Mouse (Mus musculus): Measurements from ENCODE around the gene Gprc5a.

The Gprc5a gene

DNA sequence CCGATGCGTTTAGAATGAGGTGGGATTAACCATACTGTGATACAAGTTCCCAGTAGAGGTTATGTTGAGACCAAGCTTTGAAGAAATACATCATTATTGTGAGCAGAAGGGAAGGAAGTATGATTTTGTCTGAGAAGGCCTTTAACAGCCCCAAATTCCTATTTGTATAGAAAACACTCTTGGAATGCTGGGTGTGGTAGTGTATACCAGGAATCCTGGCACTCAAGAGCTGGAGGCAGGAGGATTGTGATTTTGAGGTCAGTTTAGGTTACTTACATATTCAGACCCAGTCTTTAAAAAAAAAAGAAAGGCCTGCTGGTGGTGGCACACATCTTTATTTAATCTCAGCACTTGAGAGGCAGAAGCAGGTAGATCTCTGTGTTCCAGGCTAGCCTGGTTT is 4.9 kb downstream of the Gprc5a start:
- DNase-seq (ENCODE audit: low spot score in 2 of 2): no peak

- no peak for DNase-seq (ENCODE audit: low spot score in 2 of 2)
These were observed 9.0 kb downstream of the Gprc5a start for GRCm38 (mm10) chr6:135074405-135074947.

DNA sequence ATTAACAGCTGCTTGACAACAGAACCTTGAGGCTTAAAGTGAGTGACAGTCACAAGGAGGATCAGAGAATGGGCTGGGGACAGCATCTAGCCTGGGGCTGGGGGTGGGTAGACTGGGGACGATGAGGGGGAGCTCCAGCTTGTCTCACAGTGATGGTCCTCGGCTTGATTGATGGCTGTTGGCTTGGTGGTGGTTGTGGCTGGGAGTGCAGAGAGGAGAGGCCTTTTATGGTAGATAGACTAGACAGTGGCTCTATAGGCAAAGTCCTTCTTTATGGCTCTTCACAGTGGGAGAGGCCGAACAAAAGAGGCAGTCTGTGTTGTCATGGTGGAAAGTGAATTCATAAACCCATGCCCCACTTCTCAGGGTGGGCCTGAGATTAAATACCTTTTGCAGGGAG is 10.8 kb downstream of the Gprc5a start:
- no peak for DNase-seq (ENCODE audit: low spot score in 2 of 2)

DNA sequence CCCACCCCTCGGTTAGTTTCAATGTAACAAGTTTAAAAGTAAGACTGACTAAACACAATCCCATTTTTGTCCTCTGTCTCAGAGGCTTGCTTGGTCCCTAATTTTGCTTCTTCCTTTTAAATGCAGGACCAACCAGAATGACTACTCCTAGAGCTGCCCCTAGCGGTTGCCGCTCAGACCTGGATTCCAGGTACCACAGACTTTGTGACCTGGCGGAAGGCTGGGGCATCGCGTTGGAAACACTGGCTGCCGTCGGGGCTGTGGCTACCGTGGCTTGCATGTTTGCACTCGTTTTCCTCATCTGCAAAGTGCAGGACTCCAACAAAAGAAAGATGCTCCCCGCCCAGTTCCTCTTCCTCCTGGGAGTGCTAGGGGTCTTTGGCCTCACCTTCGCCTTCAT is 13.0 kb downstream of the Gprc5a start:
- no peak for DNase-seq (ENCODE audit: low spot score in 2 of 2)

DNA sequence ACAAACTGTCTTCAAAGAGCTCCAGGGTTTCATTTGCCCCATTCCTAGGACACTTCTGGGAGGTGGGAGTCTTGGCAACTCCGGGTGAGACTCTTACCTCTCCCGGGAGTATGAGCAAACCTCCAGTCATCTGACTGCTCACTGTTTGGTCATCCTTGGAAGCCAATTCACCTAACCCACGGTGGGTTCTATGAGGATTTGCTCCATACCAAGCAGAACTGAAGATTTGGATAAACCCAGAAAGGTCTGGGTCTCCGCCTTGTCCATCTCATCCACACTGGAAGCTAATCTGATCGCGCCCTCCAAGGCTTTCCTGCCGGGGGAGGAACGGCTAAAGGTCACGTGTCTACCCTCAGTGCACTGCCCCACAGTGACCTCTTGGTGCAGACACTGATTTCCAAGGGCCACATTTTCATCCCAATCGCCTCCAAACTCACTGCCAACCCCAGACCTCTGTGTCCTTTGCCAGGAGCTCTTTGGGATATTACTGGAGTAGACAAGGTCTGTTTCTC is 18.6 kb downstream of the Gprc5a start:
- DNase-seq (ENCODE audit: low spot score in 2 of 2): no peak

DNA sequence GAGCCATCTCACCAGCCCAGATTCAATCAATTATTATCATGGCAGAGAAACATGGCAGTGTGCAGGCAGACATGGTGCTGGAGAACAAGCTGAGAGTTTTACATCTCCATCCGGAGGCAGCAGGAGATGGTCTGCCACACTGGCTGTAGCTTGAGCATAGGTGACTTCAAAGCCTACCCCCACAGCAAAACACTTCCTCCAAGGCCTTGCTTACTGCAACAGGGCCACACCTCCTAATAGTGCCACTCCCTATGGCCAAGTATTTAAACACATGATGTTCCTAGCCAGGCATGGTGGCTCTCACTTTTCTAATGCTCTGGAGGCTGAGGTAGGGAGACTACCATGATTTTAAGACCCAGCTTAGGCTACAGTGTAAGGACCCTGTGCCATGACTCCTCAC is 20.3 kb downstream of the Gprc5a start:
- DNase-seq (ENCODE audit: low spot score in 2 of 2): no peak

DNA sequence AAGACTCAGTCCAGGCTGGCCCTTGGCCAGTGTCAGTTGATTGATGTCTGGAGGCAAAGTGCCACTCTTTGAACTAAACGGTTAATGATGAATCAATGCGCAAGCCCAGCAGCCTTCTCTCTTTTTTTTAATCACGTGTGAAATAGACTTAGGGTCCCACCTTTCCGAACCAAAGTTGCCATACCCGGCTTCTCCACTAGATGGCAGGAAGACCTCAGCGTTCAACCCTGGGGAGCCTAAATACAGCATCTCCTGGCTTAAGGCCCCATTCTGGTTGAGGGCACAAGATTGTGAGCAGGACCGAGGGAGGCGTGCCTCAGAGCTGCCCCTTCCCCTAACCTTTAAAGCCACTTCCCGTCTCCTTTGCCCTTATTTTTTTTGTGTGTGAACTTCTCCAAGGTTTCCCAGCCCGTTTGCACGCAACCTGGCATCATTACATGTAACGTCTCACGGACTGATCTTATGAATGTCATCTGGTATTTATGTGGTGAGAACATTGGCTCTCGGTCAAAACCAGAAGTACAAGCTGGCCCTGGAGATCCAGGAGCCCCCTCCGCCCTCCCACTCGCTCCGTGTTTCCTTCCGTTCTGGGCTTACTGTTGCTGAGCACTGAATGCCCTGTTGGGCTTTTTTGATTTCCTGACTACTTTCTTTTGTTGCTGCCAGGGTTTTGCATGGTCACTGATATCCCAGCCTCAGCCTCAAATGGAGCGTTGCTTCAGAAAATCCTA is 22.4 kb downstream of the Gprc5a start:
- DNase-seq (ENCODE audit: low spot score in 2 of 2): peak; percentile 80 to 85

GRCm38 (mm10) chr6:135089786-135090185 is 24.3 kb downstream of the Gprc5a start:
- peak; percentile 19 to 36 for DNase-seq (ENCODE audit: low spot score in 2 of 2)

GRCm38 (mm10) chr6:135090661-135091060 is 25.2 kb downstream of the Gprc5a start:
- DNase-seq (ENCODE audit: low spot score in 2 of 2): no peak

DNA sequence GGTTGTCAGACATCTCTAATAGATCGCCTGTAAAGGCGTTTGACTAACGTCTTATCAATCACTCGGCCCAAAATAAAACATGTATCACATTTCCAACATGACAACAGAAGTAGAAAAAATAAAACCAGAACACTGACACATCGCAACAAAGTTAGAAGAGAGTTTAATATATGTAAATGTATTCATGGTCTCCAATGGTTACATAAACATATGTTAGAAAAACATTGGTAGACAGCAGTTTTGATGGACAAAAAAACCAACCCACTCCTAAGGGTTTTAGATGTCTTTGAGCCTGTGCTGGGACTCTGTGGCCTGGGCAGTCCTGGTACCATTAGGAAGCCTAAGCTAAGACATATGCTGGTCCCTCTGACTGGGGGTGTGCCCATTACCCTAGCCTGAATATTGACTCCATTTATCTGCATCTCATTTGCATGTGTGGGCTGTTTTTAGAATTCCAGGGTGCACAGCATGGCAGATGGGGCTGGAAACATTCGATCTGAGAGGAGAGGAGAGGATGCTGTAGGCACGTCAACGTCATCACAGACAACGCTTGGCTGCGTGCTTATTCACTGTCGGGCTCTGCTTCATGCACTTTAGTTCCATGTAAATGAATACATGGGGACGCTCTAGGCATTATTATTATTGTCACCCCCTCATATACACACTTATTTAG is 27.5 kb downstream of the Gprc5a start:
- peak; percentile 19 to 35 for DNase-seq (ENCODE audit: low spot score in 2 of 2)

DNA sequence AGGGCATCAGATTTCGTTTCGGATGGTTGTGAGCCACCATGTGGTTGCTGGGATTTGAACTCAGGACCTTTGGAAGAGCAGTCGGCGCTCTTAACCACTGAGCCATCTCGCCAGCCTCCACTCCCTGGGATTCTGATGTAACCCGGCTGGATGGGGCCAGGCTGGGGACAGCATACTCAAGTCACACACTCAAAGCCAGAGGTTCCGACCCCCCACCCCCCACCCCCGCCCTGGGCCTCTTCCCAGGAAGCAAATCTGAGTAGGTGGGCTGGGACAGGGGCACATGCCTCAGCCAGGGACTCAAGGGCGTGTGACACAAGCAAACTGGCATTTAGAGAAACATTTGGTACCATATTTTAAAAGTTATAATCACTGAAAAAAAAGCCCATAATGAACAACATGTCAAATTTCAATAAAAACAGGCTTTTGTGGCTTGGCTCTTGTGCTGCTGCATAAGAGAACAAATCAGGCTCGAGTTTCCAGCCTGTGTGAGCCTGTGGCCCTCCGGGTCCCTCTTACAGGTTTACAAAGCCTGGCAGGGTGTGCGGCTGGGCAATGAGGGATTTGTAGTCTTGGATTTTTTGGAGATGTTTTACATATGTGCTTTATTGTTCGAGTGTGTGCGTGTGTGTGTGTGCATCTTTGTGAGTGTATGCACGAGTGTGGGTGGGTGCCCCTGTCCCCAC is 35.5 kb downstream of the Gprc5a start:
- no peak for DNase-seq (ENCODE audit: low spot score in 2 of 2)

DNA sequence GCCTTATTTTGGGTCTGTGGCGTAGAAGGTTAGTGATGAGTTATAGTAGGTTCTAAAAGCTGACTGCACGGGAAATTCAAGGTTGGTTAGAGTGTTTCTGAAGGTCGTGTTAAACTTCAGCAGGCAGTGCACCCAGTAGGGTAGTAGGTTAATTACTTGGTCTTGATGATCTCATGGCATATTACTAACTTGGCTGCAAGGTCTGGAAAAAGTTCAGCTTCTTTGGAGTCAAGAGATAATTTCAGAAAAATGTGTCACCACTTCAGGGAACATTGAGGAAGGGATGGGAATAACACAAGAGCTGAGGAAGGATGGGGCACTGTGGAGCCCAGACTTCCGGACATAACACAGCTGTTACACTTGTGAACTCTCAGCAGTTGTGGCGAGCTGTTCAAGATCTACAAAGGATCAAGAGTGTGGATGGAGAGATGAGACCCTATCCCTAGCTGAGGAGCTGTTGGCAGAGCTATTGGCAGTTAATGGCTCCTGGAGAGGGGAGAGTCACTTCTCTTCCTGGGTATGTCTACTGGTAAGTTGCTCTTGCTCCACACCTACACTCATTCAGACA is 37.4 kb downstream of the Gprc5a start:
- no peak for DNase-seq (ENCODE audit: low spot score in 2 of 2)

GRCm38 (mm10) chr6:135107014-135107413 is 41.6 kb downstream of the Gprc5a start:
- DNase-seq (ENCODE audit: low spot score in 2 of 2): no peak

GRCm38 (mm10) chr6:135112411-135113113 is 47.1 kb downstream of the Gprc5a start:
- no peak for DNase-seq (ENCODE audit: low spot score in 2 of 2)

DNA sequence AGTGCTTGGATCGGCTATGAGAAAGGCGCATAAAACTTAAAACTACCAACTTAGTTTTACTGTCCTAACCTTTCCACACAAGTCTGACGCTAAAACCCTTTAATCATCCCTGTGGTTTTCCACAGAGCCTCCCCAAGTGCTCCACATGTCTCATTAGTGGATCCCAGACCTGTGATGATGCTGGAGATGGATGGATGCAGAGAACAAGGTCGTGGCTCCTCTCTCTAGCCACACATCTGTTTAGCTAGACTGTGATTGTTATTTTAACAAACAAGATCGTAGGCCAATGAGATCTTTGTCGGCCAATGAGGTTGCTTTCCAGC is 47.6 kb downstream of the Gprc5a start:
- DNase-seq (ENCODE audit: low spot score in 2 of 2): no peak

GRCm38 (mm10) chr6:135116479-135116878 is 51.0 kb downstream of the Gprc5a start:
- DNase-seq (ENCODE audit: low spot score in 2 of 2): no peak

- no peak for DNase-seq (ENCODE audit: low spot score in 2 of 2)
These were observed 52.7 kb downstream of the Gprc5a start, which contains the start of gene Gprc5d for GRCm38 (mm10) chr6:135118183-135118582. Gene Gprc5d, minus strand, starts transcription at chr6:135118283.

DNA sequence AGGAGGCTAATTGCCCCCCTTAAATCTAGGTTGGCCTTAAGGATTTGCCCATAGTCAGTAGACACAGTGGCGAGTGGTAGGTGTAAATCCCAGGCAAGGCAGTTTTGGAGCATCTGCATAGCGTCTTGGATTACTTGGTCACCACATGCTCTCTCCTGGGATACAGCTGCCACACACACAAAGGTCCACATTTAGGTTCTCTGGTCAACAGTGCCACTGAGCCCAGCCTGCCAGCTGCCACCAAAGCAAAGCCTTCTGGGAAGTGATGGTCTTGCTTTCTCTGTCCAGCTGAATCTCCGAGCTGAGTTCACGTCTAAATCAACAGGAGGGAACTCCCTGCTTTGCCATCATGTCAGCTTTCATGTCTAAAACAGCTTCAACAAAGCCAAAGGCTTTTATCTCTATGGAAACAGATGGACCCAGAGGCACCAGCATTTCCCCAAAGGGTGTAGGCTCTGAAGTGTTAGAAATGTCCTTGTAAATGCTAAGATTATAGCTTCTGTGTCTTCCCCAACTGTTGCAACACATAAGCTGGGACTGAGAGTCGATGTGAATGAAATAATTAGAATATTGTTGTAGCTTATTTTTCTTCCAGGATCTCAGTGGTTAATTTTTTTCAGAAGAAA is 59.4 kb downstream of the Gprc5a start:
- DNase-seq (ENCODE audit: low spot score in 2 of 2): no peak

GRCm38 (mm10) chr6:135133086-135133485 is 67.6 kb downstream of the Gprc5a start:
- no peak for DNase-seq (ENCODE audit: low spot score in 2 of 2)

DNA sequence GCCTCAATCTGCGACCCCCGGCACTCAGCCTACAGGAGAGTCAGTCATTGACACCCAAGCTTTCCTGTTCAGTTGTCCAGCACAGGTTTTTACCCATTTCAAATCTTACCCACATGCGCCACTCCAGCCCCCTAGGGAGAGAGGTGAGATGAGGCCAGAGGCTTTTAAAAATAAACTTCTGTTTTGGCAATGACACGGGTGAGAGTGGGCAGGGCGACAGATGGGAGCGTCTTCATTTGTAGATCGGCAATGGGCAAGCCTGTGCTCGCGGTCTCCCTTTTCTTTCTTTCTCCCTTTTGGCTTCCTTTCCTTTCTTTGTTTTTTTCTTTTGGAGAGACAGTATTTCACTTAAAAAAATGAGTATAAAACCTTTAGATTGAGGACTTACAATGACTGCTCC is 68.0 kb downstream of the Gprc5a start:
- DNase-seq (ENCODE audit: low spot score in 2 of 2): no peak

All from frontal cortex, postnatal 25 days (tissue).